In genomic region chr11:53794671-53795557, GRCm38 (mm10) we compare ENCODE assay signal across 8 mouse cellular contexts. TPM values are rescaled to one million over a fixed set of nuclear protein-coding genes. Genes with fewer than 3 reads are reported as not detected.
A peak's percentile ranks its signal among the peaks of the same experiment; 100 is the strongest.
DNase-seq lines count a peak whose midpoint lies in the region; ATAC-seq lines count a peak whose summit lies in the region.

No protein-coding gene starts in this region.

- H3K27ac ChIP-seq in midbrain, embryonic 10.5 days (replicated peaks): peak overlapping the region; percentile 30; the same call in 1 of the 2 replicates
- H3K27ac ChIP-seq in midbrain, embryonic 14.5 days (replicated peaks; ENCODE audit: low read depth, low read length): no peak overlapping the region
- peak overlapping the region; percentile 85 for H3K27ac ChIP-seq in intestine, embryonic 15.5 days
- no peak overlapping the region for H3K27ac ChIP-seq in forebrain, embryonic 14.5 days (ENCODE audit: low read depth, low read length)

- peak; percentile 15 for DNase-seq in midbrain, embryonic 10.5 days (ENCODE audit: low spot score)
- DNase-seq in midbrain, embryonic 14.5 days: no peak
- peak; percentile 72 to 79 for DNase-seq in lung, adult 18-20 months
- DNase-seq in spleen, postnatal 10 days (ENCODE audit: low spot score in 2 of 2): peak; percentile 29 to 63
- no peak for DNase-seq in forebrain, embryonic 14.5 days (ENCODE audit: low spot score)
- DNase-seq in right cerebral cortex, postnatal 4 days: no peak

- ATAC-seq in midbrain, embryonic 14.5 days (ENCODE audit: low FRiP score, low TSS enrichment): no peak
- peak; percentile 83 for ATAC-seq in common myeloid progenitor, adult 5-6 weeks (replicated peaks; ENCODE audit: low read depth, poor library complexity, severe bottlenecking)
- ATAC-seq in intestine, embryonic 15.5 days: peak; percentile 42
- ATAC-seq in forebrain, embryonic 14.5 days: no peak

- no peaks in the 10 kb centered on the region for H3K36me3 ChIP-seq in midbrain, embryonic 10.5 days
- no peaks in the 10 kb centered on the region for H3K36me3 ChIP-seq in midbrain, embryonic 14.5 days (ENCODE audit: control insufficient read depth, insufficient read depth, low read length)
- no peaks in the 10 kb centered on the region for H3K36me3 ChIP-seq in intestine, embryonic 15.5 days
- H3K36me3 ChIP-seq in forebrain, embryonic 14.5 days (ENCODE audit: control insufficient read depth, insufficient read depth, low read length): no peaks in the 10 kb centered on the region

- H3K9me3 ChIP-seq in midbrain, embryonic 10.5 days (replicated peaks): no peaks in the 10 kb centered on the region
- H3K9me3 ChIP-seq in midbrain, embryonic 14.5 days (ENCODE audit: control insufficient read depth, low read length): no peaks in the 10 kb centered on the region
- no peaks in the 10 kb centered on the region for H3K9me3 ChIP-seq in intestine, embryonic 15.5 days
- no peaks in the 10 kb centered on the region for H3K9me3 ChIP-seq in forebrain, embryonic 14.5 days (replicated peaks; ENCODE audit: control insufficient read depth, low read length)

- no peak overlapping the region for H3K4me3 ChIP-seq in midbrain, embryonic 10.5 days
- no peak overlapping the region for H3K4me3 ChIP-seq in midbrain, embryonic 14.5 days (replicated peaks; ENCODE audit: low read depth, low read length)
- H3K4me3 ChIP-seq in intestine, embryonic 15.5 days (replicated peaks): no peak overlapping the region
- H3K4me3 ChIP-seq in forebrain, embryonic 14.5 days (ENCODE audit: low read depth, low read length): no peak overlapping the region

- WGBS in midbrain, embryonic 10.5 days: 75% methylated on average over 25 of the region's 25 CpGs
- WGBS in midbrain, embryonic 14.5 days: 76% methylated on average over 25 of the region's 25 CpGs
- WGBS in intestine, embryonic 15.5 days: 34% methylated on average over 25 of the region's 25 CpGs
- WGBS in forebrain, embryonic 14.5 days: 78% methylated on average over 25 of the region's 25 CpGs

- H3K4me1 ChIP-seq in midbrain, embryonic 10.5 days: peaks cover 41% of the 10 kb centered on the region
- H3K4me1 ChIP-seq in midbrain, embryonic 14.5 days (ENCODE audit: control insufficient read depth, insufficient read depth, low read length): 0 out of 2 replicates have a peak, but pooled peaks cover 4% of the 10 kb centered on the region
- peaks cover 46% of the 10 kb centered on the region for H3K4me1 ChIP-seq in intestine, embryonic 15.5 days (replicated peaks)
- no peaks in the 10 kb centered on the region for H3K4me1 ChIP-seq in forebrain, embryonic 14.5 days (ENCODE audit: control insufficient read depth, insufficient read depth, low read length)

- H3K9ac ChIP-seq in midbrain, embryonic 14.5 days (replicated peaks; ENCODE audit: low read length): no peak overlapping the region
- no peak overlapping the region; the same call in 1 of the 2 replicates for H3K9ac ChIP-seq in intestine, embryonic 15.5 days
- no peak overlapping the region for H3K9ac ChIP-seq in forebrain, embryonic 14.5 days (ENCODE audit: low read length)

- H3K4me2 ChIP-seq in midbrain, embryonic 14.5 days (ENCODE audit: low read length): no peak overlapping the region
- peak overlapping the region; percentile 35 for H3K4me2 ChIP-seq in intestine, embryonic 15.5 days (replicated peaks)
- no peak overlapping the region for H3K4me2 ChIP-seq in forebrain, embryonic 14.5 days (ENCODE audit: low read length)

- no peaks in the 10 kb centered on the region for H3K27me3 ChIP-seq in midbrain, embryonic 10.5 days (ENCODE audit: low read depth, poor library complexity, severe bottlenecking)
- H3K27me3 ChIP-seq in midbrain, embryonic 14.5 days (ENCODE audit: control insufficient read depth, insufficient read depth, low read length): no peaks in the 10 kb centered on the region
- H3K27me3 ChIP-seq in intestine, embryonic 15.5 days (replicated peaks): no peaks in the 10 kb centered on the region
- no peaks in the 10 kb centered on the region for H3K27me3 ChIP-seq in forebrain, embryonic 14.5 days (replicated peaks; ENCODE audit: control insufficient read depth, insufficient read depth, low read length)

RNA-seq across cellular contexts. Expression of gene Gm17334, which starts 21.9 kb away (rescaled TPM):
- not detected in 2 replicates for polyA plus RNA-seq in midbrain, embryonic 10.5 days (2016; fragmentation: Nextera tagmentation; extraction: Ambion mirVana)
- 0.24 TPM in 1 of 2 replicates, not detected in the other for polyA plus RNA-seq in midbrain, embryonic 14.5 days (2014; fragmentation: Nextera tagmentation; extraction: Ambion mirVana)
- total RNA-seq in common myeloid progenitor, adult 5-6 weeks (2017): 0.69 TPM in 1 of 2 replicates, not detected in the other
- 0.26 and 0.32 TPM in 2 replicates for polyA plus RNA-seq in intestine, embryonic 15.5 days (2015; fragmentation: Nextera tagmentation; extraction: Ambion mirVana)
- polyA plus RNA-seq in forebrain, embryonic 14.5 days (2014; fragmentation: Nextera tagmentation; extraction: Ambion mirVana): not detected in 2 replicates

RNA-seq across cellular contexts. Expression of gene Irf1, which starts 25.1 kb away (rescaled TPM):
- 3.6 and 3.8 TPM in 2 replicates for polyA plus RNA-seq in midbrain, embryonic 10.5 days (2016; fragmentation: Nextera tagmentation; extraction: Ambion mirVana)
- polyA plus RNA-seq in midbrain, embryonic 14.5 days (2014; fragmentation: Nextera tagmentation; extraction: Ambion mirVana): 1.3 and 3.5 TPM in 2 replicates
- 57.2 and 69.8 TPM in 2 replicates for total RNA-seq in common myeloid progenitor, adult 5-6 weeks (2017)
- polyA plus RNA-seq in intestine, embryonic 15.5 days (2015; fragmentation: Nextera tagmentation; extraction: Ambion mirVana): 43.5 and 45.9 TPM in 2 replicates
- 3.0 and 3.8 TPM in 2 replicates for polyA plus RNA-seq in forebrain, embryonic 14.5 days (2014; fragmentation: Nextera tagmentation; extraction: Ambion mirVana)

Comparison
In these comparisons a context has a peak if more than half of its experiments do, and no peak if none do; other contexts are left out.
1. DNase-seq: peak in midbrain, embryonic 10.5 days (single experiment), lung, adult 18-20 months (2 of 2) and spleen, postnatal 10 days (2 of 2); none in midbrain, embryonic 14.5 days (single experiment), forebrain, embryonic 14.5 days (single experiment) and right cerebral cortex, postnatal 4 days (single experiment).
2. H3K27ac ChIP-seq: peak in midbrain, embryonic 10.5 days (single experiment) and intestine, embryonic 15.5 days (single experiment); none in midbrain, embryonic 14.5 days (single experiment) and forebrain, embryonic 14.5 days (single experiment).
3. ATAC-seq: peak in common myeloid progenitor, adult 5-6 weeks (single experiment) and intestine, embryonic 15.5 days (single experiment); none in midbrain, embryonic 14.5 days (single experiment) and forebrain, embryonic 14.5 days (single experiment).